Mouse (Mus musculus) spleen, embryonic (tissue): ENCODE results near the gene Hps1.

ENCODE experiments used
- CTCF ChIA-PET: fragments of 350-600 bp; sonication (Branson Sonifier 250); formaldehyde crosslinking; loops from one replicate; lab custom pipeline; 2022; lab: Charles Lee

Hps1 gene

GRCm38 (mm10) chr19:42722500-42722899 is 57.3 kb downstream of the Hps1 start:
- CTCF ChIA-PET = no interaction called here

- CTCF ChIA-PET = interaction anchor here (0.6 kb wide), 1 partner anchor 60 kb away, joined by 3 read pairs; no protein-coding TSS in a partner anchor
Observed at GRCm38 (mm10) chr19:42718101-42718500, 61.7 kb downstream of the Hps1 start.

GRCm38 (mm10) chr19:42717668-42718067 is 62.1 kb downstream of the Hps1 start:
- CTCF ChIA-PET = no interaction called here

- CTCF ChIA-PET = no interaction called here
Observed at GRCm38 (mm10) chr19:42716507-42716906, 63.3 kb downstream of the Hps1 start.

GRCm38 (mm10) chr19:42713770-42714169 is 66.0 kb downstream of the Hps1 start:
- CTCF ChIA-PET = no interaction called here
